Mouse (Mus musculus) urinary bladder, postnatal 14 days (tissue): ENCODE measurements at regions not wholly inside any gene's neighbourhood (a gene's known extent, or its start where the extent isn't known, plus 50 kb on each side); places are given as distances from the start of the nearest gene placed in this dataset.

Experiments used
- DNase-seq: peaks from one replicate; pipeline ENCODE4 v3.0.0; 2021; ENCODE audit warnings: low spot score

GRCm38 (mm10) chr1:144452141-144452540 lies 115.3 kb downstream of the Rgs21 start:
- DNase-seq, result no peak

DNA sequence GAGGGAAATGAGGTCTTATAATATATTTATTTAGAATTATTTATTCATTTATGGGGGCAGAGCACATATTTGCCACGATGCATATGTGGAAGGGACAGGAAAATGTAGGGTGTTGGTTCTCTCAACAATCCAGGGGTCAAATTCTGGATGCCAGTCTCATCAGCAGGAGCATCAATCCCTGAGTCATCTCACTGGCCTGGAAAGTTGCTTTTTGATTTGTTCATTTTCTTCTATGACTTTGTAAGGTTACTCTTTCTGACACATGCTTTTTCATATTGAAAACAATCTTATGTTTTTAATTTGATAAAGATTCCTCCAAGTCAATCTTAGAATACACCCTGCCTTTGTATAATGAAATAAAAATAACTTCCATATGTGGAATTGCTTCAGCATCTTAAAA lies 115.7 kb downstream of the Rgs21 start:
- no peak for DNase-seq

GRCm38 (mm10) chr1:144436617-144437016 lies 130.8 kb downstream of the Rgs21 start:
- DNase-seq, result no peak

DNA sequence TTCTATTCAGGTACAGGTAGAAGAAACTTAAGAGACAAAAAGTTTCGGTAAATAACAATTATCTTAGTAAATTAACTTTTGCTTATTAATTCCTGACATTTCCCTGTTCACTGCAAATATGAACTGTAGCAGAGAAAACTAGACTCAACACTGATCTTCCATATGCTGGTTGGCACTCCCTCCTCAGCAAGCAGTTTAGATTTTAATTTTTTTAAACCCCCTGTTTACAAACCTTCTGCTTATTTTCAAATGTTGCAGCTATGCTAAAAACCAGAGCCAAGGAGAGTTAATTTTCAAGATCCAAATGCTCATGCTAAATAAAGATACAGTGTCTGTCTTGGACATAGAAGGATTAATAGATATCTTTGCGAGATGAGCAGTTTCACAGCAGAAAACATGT lies 134.7 kb downstream of the Rgs21 start:
- no peak for DNase-seq

- DNase-seq, result no peak
These were observed 135.8 kb downstream of the Rgs21 start for GRCm38 (mm10) chr1:144431535-144432276.

DNA sequence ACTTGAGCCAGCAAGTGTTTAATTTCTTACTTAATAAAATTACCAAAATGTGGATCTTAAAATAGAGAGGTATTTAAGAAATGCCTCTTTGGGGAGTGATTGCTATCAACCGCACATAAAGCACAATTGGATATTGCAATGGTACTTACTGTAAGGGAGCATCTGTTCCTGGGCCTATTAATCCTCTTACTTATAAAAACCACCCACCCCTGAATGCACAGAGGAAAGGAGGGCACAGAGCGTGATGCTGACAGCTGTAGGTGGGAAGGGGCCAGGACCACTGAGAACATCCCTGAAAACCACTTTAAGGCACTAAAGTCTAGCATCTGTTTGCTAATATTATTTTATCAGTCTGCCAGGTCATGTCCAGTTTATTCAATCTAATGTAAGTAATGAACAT lies 146.1 kb downstream of the Rgs21 start:
- DNase-seq, result no peak

DNA sequence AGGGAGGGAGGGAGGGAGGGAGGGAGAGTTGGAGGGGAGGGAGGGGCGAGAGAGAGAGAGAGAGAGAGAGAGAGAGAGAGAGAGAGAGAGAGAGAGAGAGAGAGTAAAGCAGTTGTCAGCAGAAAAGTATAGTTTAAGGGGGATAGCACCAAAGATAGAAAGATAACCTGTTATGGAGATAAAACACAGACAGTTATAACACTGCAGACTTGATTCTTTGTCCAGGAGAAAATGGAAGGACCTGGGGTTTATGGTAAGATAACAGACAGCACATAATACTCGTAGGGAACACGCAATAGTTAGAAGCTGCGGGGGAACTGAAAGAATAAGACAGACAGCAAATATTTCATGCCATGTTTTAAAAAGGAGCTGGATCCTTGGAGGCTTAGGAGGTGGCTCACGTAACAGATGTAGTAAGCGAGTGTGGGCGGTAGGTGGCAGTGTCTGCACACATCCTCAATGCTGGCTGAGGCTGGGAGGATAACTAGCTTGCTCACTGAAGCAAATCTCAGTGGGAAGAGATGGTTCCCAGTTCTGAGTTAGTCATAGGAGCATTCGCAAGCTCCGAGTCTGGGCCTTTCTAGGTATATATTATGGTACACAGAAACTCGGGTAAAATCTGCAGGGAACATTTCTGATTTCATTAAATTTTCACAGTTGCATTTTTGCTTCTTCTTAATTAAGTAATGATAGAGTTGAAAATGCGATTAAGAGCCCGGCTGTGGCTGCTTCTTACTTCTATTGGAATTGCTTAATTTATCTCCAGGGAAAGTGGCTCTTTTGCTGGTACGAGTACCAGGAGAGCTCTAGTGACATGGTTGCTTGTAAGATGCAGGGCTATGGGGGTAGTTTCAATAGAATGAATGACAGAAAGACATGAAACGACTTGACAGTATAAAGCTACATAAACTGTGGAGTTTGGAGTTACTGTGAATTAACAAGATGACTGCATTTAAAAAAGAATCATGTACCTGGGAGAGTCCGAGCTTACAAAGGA lies 157.6 kb upstream of the Rgs1 start:
- DNase-seq, result peak; percentile 72

DNA sequence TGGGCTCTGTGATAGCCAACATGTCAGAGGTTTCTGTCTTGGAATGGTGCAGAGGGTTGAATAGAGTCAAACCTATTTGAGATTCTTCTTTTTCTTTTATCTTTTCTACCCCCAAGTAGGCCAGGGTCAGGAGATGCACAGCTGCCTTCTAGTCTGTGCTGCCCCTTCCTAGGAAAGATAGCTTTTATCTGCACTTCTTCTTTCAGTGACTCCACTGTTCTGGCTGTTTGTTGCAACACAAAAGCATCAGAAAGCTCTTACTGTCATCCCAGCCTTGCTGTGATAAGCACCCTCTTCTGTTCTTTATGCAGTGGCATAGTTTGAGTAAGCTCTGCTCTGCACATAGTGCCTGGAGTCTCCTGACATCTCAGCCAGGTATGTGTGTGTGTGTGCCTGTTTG lies 156.7 kb upstream of the Rgs1 start:
- DNase-seq, result no peak

- no peak for DNase-seq
These were observed 156.0 kb upstream of the Rgs1 start for GRCm38 (mm10) chr1:144405031-144405430.

DNA sequence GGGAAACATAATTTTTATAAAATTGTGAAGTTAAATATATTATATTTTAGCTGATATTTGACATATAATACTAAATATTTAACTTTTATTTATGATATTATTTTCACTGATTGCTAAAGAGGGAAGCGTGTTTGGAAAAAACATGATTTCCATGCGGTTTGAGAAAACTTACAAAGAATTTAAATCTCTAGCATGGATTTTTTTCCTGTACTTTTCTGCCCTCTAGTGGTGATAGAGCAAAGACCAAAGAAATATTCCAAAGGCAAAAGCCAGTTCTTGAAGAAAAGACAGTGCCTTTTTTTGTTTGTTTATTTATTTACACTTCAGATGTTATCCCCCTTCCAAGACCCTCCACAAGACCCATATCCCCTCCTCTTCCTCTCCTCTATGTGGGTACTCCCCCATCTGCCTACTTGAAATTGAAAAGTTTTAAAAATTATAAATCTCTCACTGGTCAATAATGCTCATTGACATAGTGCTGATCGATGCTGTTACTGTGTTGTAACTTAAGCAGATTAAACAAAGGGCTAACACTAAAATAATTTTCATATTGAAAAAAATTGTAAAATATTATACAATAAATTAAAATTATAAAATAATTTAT lies 131.1 kb upstream of the Rgs1 start:
- no peak for DNase-seq

DNA sequence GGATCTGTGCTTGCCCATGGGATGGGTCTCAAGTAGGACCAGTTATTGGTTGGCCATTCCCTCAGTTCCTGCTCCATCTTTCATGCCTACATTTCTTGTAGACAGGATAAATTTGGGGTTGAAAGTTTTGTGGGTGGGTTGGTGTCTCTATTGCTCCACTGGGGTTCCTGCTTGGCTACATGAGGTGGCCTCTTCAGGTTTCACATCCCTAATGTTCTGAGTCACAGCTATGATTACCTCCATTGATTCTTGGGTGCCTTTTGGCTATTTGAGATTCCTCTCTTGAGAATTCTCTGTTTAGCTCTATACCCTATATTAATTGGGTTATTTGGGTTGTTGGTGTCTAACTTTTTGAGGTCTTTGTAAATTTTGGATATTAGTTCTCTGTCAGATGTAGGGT lies 125.1 kb upstream of the Rgs1 start:
- no peak for DNase-seq

GRCm38 (mm10) chr1:144367492-144367891 lies 118.5 kb upstream of the Rgs1 start:
- peak; percentile 31 for DNase-seq

- no peak for DNase-seq
These were observed 106.7 kb upstream of the Rgs1 start for GRCm38 (mm10) chr1:144355560-144356310.

- no peak for DNase-seq
These were observed 106.0 kb upstream of the Rgs1 start for GRCm38 (mm10) chr1:144355041-144355440.

DNA sequence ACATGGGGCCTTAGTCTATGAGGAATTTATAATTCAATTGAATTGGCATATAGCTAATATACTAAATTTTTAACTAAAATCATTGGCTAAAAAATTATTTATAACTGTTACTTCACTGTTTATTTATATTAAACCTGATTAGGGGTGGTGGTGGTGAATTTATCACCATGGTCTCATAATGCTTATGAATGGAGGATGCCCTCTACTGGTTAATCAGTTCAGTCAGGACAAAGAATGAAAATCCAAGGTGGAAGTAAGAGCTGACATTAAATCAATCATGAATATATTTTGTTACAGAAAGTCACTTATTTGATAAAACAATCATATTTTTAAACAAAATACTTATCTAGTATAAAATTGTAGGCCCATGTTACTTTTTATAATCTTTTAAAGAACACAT lies 104.3 kb upstream of the Rgs1 start:
- no peak for DNase-seq

- no peak for DNase-seq
These were observed 94.8 kb upstream of the Rgs1 start for GRCm38 (mm10) chr1:144343820-144344219.

DNA sequence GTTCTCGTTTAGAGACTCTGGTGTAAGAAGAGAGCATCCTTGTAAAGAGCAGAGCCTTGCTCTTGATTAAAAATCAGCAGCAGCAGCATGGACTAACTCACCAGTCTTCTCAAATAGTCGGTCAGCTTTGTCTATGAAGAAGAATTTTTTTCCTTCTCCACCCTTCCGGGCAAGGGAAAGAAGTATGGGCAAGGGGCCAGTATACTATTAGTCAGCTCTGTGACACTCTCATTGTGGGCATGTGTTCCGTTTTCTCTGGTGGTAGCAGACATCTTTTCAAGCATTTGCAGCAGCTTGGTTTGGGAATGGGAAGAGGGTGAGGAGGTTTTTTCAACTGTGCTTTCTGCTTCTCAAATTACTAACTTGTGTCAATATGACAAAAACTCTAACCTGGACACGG lies 94.3 kb upstream of the Rgs1 start:
- peak; percentile 8 for DNase-seq

DNA sequence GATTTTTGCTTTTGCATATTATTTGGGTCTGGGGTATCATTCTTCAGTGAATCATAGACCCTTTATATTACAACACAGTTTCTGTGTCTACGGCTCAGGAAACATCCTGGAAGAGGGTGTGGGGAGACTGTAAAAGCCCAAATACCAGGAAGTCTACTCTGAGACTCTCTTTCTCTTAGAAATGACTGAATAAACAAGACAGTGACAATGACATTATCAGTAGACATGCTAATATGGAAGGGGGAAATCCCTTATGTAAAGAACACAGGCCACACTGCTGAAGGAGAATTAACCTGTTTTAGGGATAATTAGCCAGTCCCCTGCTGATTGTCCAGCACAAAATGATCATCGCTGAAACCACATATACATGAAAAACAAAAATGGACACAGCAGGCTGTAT lies 88.5 kb upstream of the Rgs1 start:
- DNase-seq, result no peak

DNA sequence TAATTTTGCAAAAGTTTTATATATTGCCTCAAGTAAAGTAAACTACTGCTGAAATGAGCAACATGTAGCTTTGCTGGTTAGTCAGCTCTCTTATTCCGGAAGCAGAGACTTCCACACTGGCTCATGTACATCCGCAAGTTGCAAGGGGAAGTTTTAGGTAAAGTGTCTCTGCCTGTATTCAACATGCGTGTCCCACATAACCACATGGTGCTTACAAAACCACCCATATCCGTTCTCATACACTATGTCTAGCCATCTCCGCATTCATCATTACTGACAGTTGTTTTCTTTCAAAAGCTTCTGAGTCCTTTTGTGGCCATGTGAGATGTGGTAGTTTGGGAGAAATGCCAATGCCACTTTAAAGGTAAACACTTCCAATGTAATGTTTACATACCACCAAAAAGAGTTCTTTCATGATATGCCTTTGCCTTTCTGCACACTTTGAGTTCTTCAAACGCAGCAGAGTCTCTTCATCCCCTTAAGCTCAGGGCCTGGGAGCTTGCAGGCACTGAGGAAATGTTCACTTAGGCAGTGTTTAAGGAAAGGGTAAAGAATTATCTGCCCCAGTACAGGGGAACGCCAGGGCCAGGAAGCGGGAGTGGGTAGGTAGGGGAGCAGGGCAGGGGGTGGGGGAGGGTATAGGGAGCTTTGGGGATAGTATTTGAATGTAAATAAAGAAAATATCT lies 81.5 kb upstream of the Rgs1 start:
- DNase-seq, result no peak

- DNase-seq, result no peak
These were observed 70.4 kb upstream of the Rgs1 start for GRCm38 (mm10) chr1:144319406-144319805.

GRCm38 (mm10) chr1:144318289-144318688 lies 69.2 kb upstream of the Rgs1 start:
- no peak for DNase-seq
